Mouse (Mus musculus) brain, embryonic 14.5 days (tissue): ENCODE measurements around the gene Epb41.

Experiments
- CTCF ChIP-seq: fragments of 200-500 bp; IDR thresholded peaks from 2 replicates; pipeline ENCODE4 v1.5.1; 2012; ENCODE audit warnings: inconsistent platforms, mild to moderate bottlenecking, moderate library complexity, borderline replicate concordance; ENCODE audit not compliant: insufficient read depth, insufficient read length; ENCODE audit errors: extremely low read depth
- POLR2A ChIP-seq: fragments of 200-500 bp; IDR thresholded peaks from 2 replicates; pipeline ENCODE4 v1.6.1; 2012; ENCODE audit warnings: mild to moderate bottlenecking, inconsistent platforms, borderline replicate concordance; ENCODE audit not compliant: poor library complexity, insufficient read depth, insufficient read length, severe bottlenecking; ENCODE audit errors: extremely low read depth

DNA sequence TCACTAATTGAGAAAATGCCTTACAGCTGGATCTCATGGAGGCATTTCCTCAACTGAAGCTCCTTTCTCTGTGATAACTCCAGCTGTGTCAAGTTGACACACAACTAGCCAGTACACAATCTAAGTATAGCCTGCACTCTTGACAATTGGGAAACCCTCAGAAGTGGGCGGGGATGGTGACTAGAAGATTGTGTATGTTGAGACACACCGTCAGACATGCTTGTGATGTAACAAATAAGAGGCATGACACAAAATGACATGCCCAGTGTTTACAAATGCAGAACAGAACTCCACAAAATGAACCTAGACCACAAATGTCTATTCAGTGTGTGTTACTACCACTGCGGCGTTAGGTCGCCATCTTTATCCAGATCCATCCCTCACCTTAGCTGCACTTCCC is 178.0 kb downstream of the Epb41 start:
- no peak for TF ChIP-seq POLR2A
- no peak for TF ChIP-seq CTCF
